Mouse (Mus musculus): ENCODE results near the gene Angel1. TPM values are rescaled to one million over a fixed set of nuclear protein-coding genes. Genes with fewer than 3 reads are reported as not detected.

Gene Angel1
- polyA plus RNA-seq, 1 experiment from 2014 or later = 12.5 TPM

Other genes with a start within 250 kb of the Angel1 start
- gene Vash1, start 47.8 kb downstream of the Angel1 start, polyA plus RNA-seq (2014; fragmentation: Nextera tagmentation; extraction: Ambion mirVana) = 21.7 and 22.7 TPM in 2 replicates
- not detected in 2 replicates for gene Lrrc74a, start 7.9 kb upstream of the Angel1 start, polyA plus RNA-seq (2014; fragmentation: Nextera tagmentation; extraction: Ambion mirVana)
- 24.4 and 26.4 TPM in 2 replicates for gene Irf2bpl, start 158.3 kb upstream of the Angel1 start, polyA plus RNA-seq (2014; fragmentation: Nextera tagmentation; extraction: Ambion mirVana)
- 37.9 and 38.4 TPM in 2 replicates for gene Cipc, start 220.6 kb upstream of the Angel1 start, polyA plus RNA-seq (2014; fragmentation: Nextera tagmentation; extraction: Ambion mirVana)

All from midbrain, embryonic 11.5 days (tissue).